Mouse (Mus musculus) CH12.LX (cell line): Measurements from ENCODE around the gene Iqcn.

Source experiments
- E2F4 ChIP-seq: IDR thresholded peaks from 2 replicates; pipeline ENCODE4 v1.6.1; 2011; ENCODE audit warnings: low read depth, low read length, improper control_type of control experiment; ENCODE audit not compliant: insufficient replicate concordance
- TCF12 ChIP-seq: IDR thresholded peaks from 2 replicates; pipeline ENCODE4 v1.6.1; 2014; ENCODE audit warnings: low read depth, mild to moderate bottlenecking, inconsistent platforms, low read length, improper control_type of control experiment

DNA sequence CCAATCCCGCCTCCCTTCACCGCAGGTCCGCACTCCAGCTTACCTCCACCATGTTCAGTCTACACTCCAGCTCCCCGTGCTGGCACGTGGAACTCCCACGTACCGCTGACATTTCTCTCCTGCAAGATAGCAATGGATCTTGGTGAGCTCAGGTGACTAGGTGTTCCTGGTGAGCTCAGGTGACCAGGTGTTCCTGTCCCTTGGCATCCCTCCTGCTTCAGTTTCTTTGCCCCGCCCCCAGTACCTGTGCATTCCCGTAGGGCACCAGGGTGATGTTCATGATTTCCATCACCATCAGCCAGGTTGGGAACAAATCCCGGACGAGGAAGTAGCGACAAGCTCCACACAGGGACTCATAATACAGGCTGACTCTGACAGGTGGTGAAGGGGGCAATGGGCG is 61.4 kb downstream of the Iqcn start:
- TF ChIP-seq TCF12 (no peak), E2F4 (no peak)
